Mouse (Mus musculus) right cerebral cortex, postnatal 4 days (tissue): Measurements from ENCODE around the gene Arpc4.

Experiments used
- DNase-seq: peaks from one replicate; pipeline ENCODE4 v3.0.0-alpha.2; 2022

Arpc4 gene

GRCm38 (mm10) chr6:113406683-113407082, 28.8 kb downstream of the Arpc4 start:
- peak; percentile 30 for DNase-seq

GRCm38 (mm10) chr6:113410001-113410400, 32.1 kb downstream of the Arpc4 start:
- DNase-seq = no peak

GRCm38 (mm10) chr6:113416416-113416815, 38.5 kb downstream of the Arpc4 start:
- no peak for DNase-seq

GRCm38 (mm10) chr6:113418441-113419198, 40.7 kb downstream of the Arpc4 start:
- peak; percentile 26 for DNase-seq

- DNase-seq = peak; percentile 100
Measured at GRCm38 (mm10) chr6:113419199-113419587, 41.3 kb downstream of the Arpc4 start, which contains the start of gene Rpusd3. TSS of gene Rpusd3 (minus strand) at chr6:113419340.

GRCm38 (mm10) chr6:113423000-113423399, 45.1 kb downstream of the Arpc4 start:
- DNase-seq = no peak

GRCm38 (mm10) chr6:113424187-113424586, 46.3 kb downstream of the Arpc4 start:
- no peak for DNase-seq

DNA sequence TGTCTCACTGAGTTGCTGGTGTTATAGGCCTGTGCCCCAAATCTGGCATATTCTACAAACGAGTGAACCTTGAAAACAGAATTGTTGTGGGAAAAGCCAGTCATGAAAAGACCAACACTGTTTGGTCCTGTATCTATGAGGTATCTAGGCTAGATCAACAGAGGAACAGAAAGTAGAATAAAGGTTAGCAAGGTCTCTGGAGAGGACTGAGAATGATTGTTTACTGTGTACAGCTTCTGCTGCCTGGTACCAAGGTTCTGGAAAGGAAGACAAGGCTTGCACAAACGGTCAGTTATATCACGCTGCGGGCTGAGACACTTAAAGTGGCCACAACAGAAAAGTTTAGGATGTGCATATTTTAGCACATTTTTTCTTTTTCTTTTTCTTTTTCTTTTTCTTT, 48.8 kb downstream of the Arpc4 start:
- no peak for DNase-seq

- DNase-seq = peak; percentile 46
Measured at GRCm38 (mm10) chr6:113427397-113427796, 49.5 kb downstream of the Arpc4 start.

GRCm38 (mm10) chr6:113428006-113428405, 50.1 kb downstream of the Arpc4 start:
- DNase-seq = no peak

- DNase-seq = no peak
Measured at GRCm38 (mm10) chr6:113429965-113430364, 52.0 kb downstream of the Arpc4 start.

GRCm38 (mm10) chr6:113430846-113431245, 52.9 kb downstream of the Arpc4 start:
- no peak for DNase-seq

DNA sequence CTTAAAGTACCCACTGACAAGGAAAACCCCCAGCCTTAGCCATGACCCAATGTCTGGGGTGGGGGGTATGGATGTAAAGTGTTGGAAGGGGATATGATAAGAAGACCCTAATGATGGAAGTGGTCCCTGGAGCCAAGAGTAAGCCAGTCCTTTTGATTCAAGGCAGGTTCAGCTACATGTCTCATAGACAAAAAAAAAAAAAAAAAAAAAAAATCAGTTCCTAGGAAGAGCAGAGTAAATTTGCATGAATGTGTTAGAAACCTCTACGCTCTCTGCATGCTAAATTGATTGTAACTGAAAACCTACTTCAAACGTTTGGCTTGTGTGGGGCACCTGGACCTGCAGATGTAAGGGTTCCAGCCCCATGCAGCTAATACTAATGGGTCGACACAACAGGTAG, 53.9 kb downstream of the Arpc4 start:
- DNase-seq = no peak

DNA sequence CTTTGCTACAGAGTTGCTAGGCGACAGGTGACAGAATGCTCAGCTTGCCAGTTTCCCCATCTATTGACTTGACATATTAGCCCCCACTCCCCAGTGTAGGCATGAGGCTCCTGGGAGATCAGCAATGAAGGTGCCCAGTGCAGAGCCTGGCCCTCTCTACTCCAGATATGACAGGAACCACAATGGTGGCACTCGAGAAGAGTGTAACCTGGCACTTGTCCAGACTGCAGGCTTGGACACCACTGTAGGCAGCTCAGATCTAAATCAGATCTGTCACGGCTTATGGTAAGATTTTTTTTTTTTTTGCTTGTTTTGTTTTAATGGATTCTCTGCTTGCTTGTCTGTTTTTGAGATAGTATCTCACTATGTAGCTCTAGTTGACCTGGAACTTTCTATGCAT, 55.7 kb downstream of the Arpc4 start:
- no peak for DNase-seq

GRCm38 (mm10) chr6:113434691-113435090, 56.8 kb downstream of the Arpc4 start:
- DNase-seq = no peak

- no peak for DNase-seq
Measured at GRCm38 (mm10) chr6:113435664-113436205, 57.8 kb downstream of the Arpc4 start, which contains the start of gene Cidec. TSS of gene Cidec (minus strand) at chr6:113435760.

- no peak for DNase-seq
Measured at GRCm38 (mm10) chr6:113437135-113437534, 59.2 kb downstream of the Arpc4 start.

GRCm38 (mm10) chr6:113438721-113439430, 61.0 kb downstream of the Arpc4 start:
- DNase-seq = no peak
